Mouse (Mus musculus) liver, embryonic 11.5 days (tissue): ENCODE measurements around the gene Lurap1. TPM values are rescaled to one million over a fixed set of nuclear protein-coding genes. Genes with fewer than 3 reads are reported as not detected.

ENCODE experiments used
- ATAC-seq: fragments of 200-750 bp; cut with Nextera tagmentation; replicated peaks from 2 replicates; pipeline ENCODE4 v1.8.0; 2017; ENCODE audit warnings: moderate number of reproducible peaks, mild to moderate bottlenecking, moderate TSS enrichment, moderate library complexity; ENCODE audit not compliant: low FRiP score
- DNase-seq: peaks from one replicate; pipeline ENCODE4 v3.0.0-alpha.2; 2017; ENCODE audit warnings: low spot score
- H3K27ac ChIP-seq: fragments of 300-500 bp; sonication (generic); 2 replicates; pipeline ENCODE4 v1.5.1; 2014; ENCODE audit warnings: mild to moderate bottlenecking, low read depth, low read length, control low read depth
- H3K27me3 ChIP-seq: fragments of 300-500 bp; sonication (generic); replicated peaks from 2 replicates; pipeline ENCODE4 v1.6.1; 2014; ENCODE audit warnings: low read length, mixed read lengths; ENCODE audit not compliant: control insufficient read depth, insufficient read depth
- H3K36me3 ChIP-seq: fragments of 300-500 bp; sonication (generic); 2 replicates; pipeline ENCODE4 v1.6.1; 2014; ENCODE audit warnings: mild to moderate bottlenecking, low read length, moderate library complexity, mixed read lengths; ENCODE audit not compliant: control insufficient read depth, insufficient read depth
- H3K4me1 ChIP-seq: fragments of 300-500 bp; sonication (generic); replicated peaks from 2 replicates; pipeline ENCODE4 v1.6.1; 2014; ENCODE audit warnings: low read length, mixed read lengths; ENCODE audit not compliant: control insufficient read depth, insufficient read depth
- H3K4me2 ChIP-seq: fragments of 300-500 bp; sonication (generic); 2 replicates; pipeline ENCODE4 v1.6.1; 2014; ENCODE audit warnings: mild to moderate bottlenecking, control low read depth, moderate library complexity
- H3K4me3 ChIP-seq: fragments of 300-500 bp; sonication (generic); 2 replicates; pipeline ENCODE4 v1.5.1; 2014; ENCODE audit warnings: low read depth, low read length, control low read depth
- H3K9ac ChIP-seq: fragments of 300-500 bp; sonication (generic); 2 replicates; pipeline ENCODE4 v1.6.1; 2014; ENCODE audit warnings: low read depth, low read length, control low read depth
- H3K9me3 ChIP-seq: fragments of 300-500 bp; sonication (generic); 2 replicates; pipeline ENCODE4 v1.6.1; 2016; ENCODE audit warnings: low read length, inconsistent platforms, mixed read lengths; ENCODE audit not compliant: control insufficient read depth
- WGBS: fragments of 180-500 bp; shearing (Covaris S2); extraction: QIAGEN DNeasy Blood & Tissue Kit; methylation state at CpG from one replicate; pipeline ENCODE4 v1.1.7; 2014; 5-methylcytosine and 5-hydroxymethylcytosine counted together
- polyA plus RNA-seq: library from polyadenylated mRNA; unstranded; fragments of >200 nt; fragmentation: Nextera tagmentation; extraction: Ambion mirVana; gene quantifications from 2 replicates; pipeline ENCODE4 v1.2.1, GENCODE M21; 2014

The Lurap1 gene
- polyA plus RNA-seq: 0.64 and 1.1 TPM in 2 replicates

DNA sequence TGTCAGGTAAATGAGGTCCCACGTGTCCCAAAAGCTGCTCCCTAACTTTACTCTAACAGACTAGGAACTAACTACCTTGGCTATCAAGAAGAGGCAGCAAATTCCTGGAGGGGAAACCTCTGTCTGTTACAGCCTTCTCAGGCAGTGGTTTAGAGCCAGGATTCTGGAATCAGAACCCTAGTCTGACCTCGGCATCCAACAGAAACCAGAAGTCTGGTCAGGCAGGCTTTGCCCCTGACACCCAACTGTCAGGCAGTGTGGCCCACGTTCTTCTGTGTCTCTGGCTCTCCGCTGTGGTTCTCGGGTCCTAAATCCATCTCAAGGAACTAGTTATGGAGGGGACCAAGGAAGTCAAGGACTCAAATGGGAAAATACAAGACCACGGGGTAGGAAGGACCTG, at the start of gene Lurap1:
Gene Lurap1 (minus strand): TSS at position 101 of the 400 bp plus-strand sequence.
- H3K4me2 ChIP-seq: peak within 1 kb of the TSS; percentile 77
- peak within 1 kb of the TSS; percentile 89 for H3K27ac ChIP-seq
- H3K4me3 ChIP-seq: peak within 1 kb of the TSS; percentile 84
- 73% methylated on average over 6 of the region's 6 CpGs for WGBS
- no peak for ATAC-seq
- no peaks in the 10 kb centered on the region for H3K27me3 ChIP-seq
- H3K36me3 ChIP-seq: peaks cover 32% of the 10 kb centered on the region
- peak within 1 kb of the TSS; percentile 83 for H3K9ac ChIP-seq
- H3K4me1 ChIP-seq: peaks cover 6% of the 10 kb centered on the region; the same call in 1 of the 2 replicates
- DNase-seq: no peak
- peaks cover 3% of the 10 kb centered on the region; the same call in 1 of the 2 replicates for H3K9me3 ChIP-seq

DNA sequence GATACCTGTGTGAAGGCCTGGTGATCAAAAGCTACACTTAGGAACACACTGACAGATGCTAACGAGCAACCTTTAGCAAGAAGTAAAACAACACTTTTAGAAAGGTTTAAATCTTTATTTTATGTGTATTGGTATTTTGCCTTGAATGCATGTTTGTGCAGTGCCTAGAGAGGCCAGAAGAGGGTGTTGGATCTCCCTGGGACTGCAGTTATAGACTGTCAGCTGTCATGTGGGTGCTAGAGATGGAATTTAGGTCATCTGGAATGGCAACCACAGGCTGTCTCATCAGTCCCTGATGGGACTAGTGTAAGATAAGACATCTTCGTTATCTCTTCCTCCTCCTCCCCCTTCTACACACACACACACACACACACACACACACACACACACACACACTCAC, 47.3 kb upstream of the Lurap1 start:
- WGBS: 56% methylated on average over 2 of the region's 2 CpGs
- Histone ChIP-seq H3K4me1 (peaks cover 9% of the 10 kb centered on the region), H3K4me3 (no peak overlapping the region), H3K27ac (no peak overlapping the region), H3K4me2 (no peak overlapping the region), H3K9ac (no peak overlapping the region), H3K9me3 (no peaks in the 10 kb centered on the region), H3K27me3 (no peaks in the 10 kb centered on the region), H3K36me3 (no peaks in the 10 kb centered on the region)
- ATAC-seq (no peak), DNase-seq (no peak)

DNA sequence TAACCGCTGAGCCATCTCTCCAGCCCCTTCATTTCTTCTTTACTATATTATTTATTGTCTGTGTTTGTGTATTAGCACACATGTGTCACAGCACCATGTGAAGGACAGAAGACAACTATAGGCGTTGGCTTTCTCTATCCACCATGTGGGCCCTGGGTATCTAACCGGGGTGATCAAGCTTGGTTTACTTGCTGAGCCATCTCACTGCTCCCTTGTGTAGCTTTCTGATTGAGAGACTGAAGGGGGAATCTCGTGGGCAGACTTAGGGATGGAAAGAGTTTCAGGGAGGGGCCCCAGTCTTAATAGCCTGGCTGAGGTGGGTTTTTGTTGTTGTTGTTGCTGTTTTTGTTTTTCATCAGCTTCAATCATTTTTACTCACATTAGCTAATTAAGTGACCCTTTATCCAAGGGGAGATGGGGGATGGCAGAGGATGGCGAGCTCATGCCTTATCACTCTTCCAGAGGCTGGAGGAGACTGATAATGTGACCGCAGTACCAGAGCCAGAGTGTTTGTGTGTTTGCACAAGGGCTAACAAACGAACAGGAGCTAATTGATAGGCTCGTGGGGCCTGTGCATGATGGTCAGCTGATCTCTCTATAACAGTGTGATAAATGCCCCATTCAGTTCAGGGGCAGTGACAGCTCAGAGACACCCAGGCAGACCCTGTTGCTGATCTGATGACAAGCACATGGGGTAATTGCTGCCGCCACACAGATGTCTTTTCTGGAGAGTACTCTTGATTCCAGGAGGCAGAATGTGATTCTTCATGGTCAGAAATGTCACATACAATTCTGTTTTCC, 42.6 kb upstream of the Lurap1 start:
- H3K36me3 ChIP-seq: no peaks in the 10 kb centered on the region
- H3K9ac ChIP-seq: no peak overlapping the region; the same call in 1 of the 2 replicates
- no peaks in the 10 kb centered on the region for H3K27me3 ChIP-seq
- ATAC-seq: peak; percentile 98
- 26% methylated on average over 9 of the region's 9 CpGs for WGBS
- H3K27ac ChIP-seq: peak overlapping the region; percentile 81
- H3K4me1 ChIP-seq: peaks cover 12% of the 10 kb centered on the region
- peak overlapping the region; percentile 32; the same call in 1 of the 2 replicates for H3K4me2 ChIP-seq
- no peak overlapping the region for H3K4me3 ChIP-seq
- peak; percentile 49 for DNase-seq
- no peaks in the 10 kb centered on the region for H3K9me3 ChIP-seq

DNA sequence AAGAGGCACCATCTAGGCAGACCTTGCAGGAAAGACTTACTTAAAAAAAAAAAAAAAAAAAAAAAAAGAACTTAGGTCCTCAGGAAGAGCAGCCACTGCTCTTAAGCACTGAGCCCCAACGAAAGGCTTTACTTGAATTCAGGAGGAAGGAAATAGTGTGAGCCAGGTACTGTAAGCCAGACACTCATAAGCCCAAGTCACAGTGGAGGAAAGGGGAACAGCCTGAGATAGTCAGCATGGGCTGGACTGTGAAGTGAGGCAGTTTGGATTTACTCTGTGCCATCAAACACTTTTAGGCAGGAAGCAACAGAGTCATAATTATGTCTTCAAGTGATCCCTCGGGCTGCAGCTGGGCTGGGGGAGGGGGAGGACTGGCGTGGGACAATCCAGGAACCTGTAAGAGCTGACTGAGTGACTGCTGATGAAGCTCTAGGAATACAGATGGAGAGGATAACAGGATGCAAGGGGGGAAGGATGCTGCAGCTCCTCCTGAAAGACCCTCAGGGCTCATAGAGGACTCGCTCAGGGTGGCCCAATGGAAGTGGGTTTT, 41.2 kb upstream of the Lurap1 start:
- WGBS: 56% methylated on average over 4 of the region's 4 CpGs
- Histone ChIP-seq H3K27me3 (no peaks in the 10 kb centered on the region), H3K4me2 (no peak overlapping the region), H3K4me3 (no peak overlapping the region), H3K27ac (no peak overlapping the region), H3K9me3 (no peaks in the 10 kb centered on the region), H3K9ac (no peak overlapping the region), H3K36me3 (no peaks in the 10 kb centered on the region), H3K4me1 (peaks cover 12% of the 10 kb centered on the region)
- DNase-seq (no peak), ATAC-seq (no peak)

DNA sequence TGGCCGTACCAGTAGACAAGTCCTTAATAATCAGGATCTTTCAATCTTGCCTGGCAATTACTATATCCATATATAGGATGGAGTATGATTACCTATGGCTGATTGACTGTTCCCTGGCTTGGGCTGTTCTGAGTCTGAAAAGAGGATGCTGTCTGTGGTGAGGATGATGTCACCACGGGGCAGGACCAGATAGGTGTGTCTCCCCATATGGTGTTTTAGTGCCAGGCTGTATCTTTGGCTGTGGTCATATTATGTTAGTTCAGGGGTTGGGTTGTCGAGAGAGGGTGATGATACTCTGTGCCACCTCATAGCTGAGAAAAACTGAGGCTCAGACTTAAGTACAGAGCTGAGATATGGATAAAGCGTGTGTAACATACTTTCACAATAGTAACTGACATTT, 33.9 kb upstream of the Lurap1 start:
- DNase-seq (no peak), ATAC-seq (no peak)
- H3K9ac ChIP-seq: no peak overlapping the region
- H3K4me2 ChIP-seq: no peak overlapping the region
- no peaks in the 10 kb centered on the region for H3K4me1 ChIP-seq
- H3K27ac ChIP-seq: no peak overlapping the region
- H3K4me3 ChIP-seq: no peak overlapping the region
- H3K27me3 ChIP-seq: peaks cover 20% of the 10 kb centered on the region
- H3K36me3 ChIP-seq: no peaks in the 10 kb centered on the region
- no peaks in the 10 kb centered on the region for H3K9me3 ChIP-seq
- 74% methylated on average over 4 of the region's 4 CpGs for WGBS

DNA sequence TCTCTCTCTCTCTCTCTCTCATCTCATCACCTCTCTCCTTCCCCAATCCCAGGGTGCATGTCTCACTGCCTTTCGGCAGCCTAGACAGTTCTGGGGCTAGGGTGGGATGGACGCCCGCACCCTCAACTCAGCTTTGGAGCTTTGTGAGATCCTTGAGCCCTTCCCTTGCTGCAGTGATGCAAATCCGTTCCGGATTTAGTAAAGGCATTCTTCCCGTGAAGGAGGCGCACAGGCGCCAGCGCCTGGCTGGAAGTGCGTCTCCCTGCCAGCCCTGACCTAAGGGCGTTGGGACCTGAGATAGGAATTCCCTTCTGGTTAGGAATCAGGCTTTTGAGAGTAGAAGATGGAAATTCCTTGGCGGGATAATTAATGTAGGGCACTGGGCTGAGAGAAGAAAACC, 31.6 kb upstream of the Lurap1 start:
- Histone ChIP-seq H3K4me1 (no peaks in the 10 kb centered on the region), H3K9me3 (no peaks in the 10 kb centered on the region), H3K27ac (no peak overlapping the region), H3K36me3 (no peaks in the 10 kb centered on the region), H3K27me3 (peaks cover 22% of the 10 kb centered on the region), H3K9ac (0 out of 2 replicates have a peak overlapping the region, but pooled peaks have one; percentile 12), H3K4me3 (no peak overlapping the region), H3K4me2 (peak overlapping the region; percentile 25)
- DNase-seq (no peak), ATAC-seq (no peak)
- 14% methylated on average over 12 of the region's 12 CpGs for whole genome bisulfite sequencing

DNA sequence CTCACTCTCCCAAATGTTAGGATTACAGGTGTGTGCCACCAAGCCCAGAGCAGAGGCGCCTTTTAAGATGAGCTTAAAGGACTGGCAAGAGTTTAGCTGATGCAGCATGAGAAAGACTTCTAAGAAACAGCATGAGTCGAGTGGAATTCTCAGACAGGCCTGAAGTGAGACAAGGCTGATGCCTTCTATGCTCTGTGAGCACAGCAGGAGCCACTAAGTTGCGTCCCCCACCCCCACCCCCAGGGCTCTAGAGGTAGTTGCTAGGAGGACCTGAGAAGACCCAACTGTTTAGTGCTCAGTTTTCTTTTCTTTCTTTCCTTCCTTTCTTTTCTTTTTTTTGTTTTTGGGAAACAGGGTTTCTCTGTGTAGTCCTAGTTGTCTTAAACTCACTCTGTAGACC, 30.9 kb upstream of the Lurap1 start:
- Histone ChIP-seq H3K4me2 (no peak overlapping the region), H3K27me3 (peaks cover 22% of the 10 kb centered on the region)

DNA sequence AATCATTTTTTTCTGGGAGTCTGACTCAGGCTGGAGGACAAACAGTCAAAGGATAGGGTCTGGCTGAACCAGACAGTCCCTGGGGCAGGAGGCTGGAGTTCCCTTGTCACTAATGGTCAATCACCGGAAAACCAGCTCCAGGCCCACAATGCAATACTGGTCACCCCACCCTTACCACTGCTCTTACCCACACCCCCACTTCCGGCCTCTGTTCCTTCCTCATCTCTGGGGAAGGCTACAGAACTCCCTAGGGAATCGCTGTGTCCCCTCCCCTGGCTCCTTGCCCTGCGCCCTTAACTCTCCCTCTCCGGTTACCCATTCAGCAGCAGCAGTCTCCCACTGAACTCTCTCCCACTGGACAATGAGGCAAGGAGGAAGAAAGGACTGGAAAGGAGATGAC, 26.0 kb upstream of the Lurap1 start:
- DNase-seq (no peak), ATAC-seq (peak; percentile 27; the same call in 1 of the 2 replicates)
- no peaks in the 10 kb centered on the region for H3K36me3 ChIP-seq
- 23% methylated on average over 5 of the region's 5 CpGs for WGBS
- peak overlapping the region; percentile 49; the same call in 1 of the 2 replicates for H3K4me2 ChIP-seq
- peak overlapping the region; percentile 6; the same call in 1 of the 2 replicates for H3K27ac ChIP-seq
- H3K9me3 ChIP-seq: no peaks in the 10 kb centered on the region
- no peak overlapping the region for H3K9ac ChIP-seq
- no peak overlapping the region for H3K4me3 ChIP-seq
- peaks cover 27% of the 10 kb centered on the region for H3K4me1 ChIP-seq
- peaks cover 7% of the 10 kb centered on the region; the same call in 1 of the 2 replicates for H3K27me3 ChIP-seq

More for the DNA sequence above, 30.9 kb upstream of the Lurap1 start:
- H3K27ac ChIP-seq: no peak overlapping the region
- H3K9ac ChIP-seq: no peak overlapping the region
- no peak for DNase-seq
- WGBS: 51% methylated on average over 3 of the region's 3 CpGs
- H3K4me1 ChIP-seq: no peaks in the 10 kb centered on the region
- H3K36me3 ChIP-seq: no peaks in the 10 kb centered on the region
- no peak for ATAC-seq
- no peaks in the 10 kb centered on the region for H3K9me3 ChIP-seq
- H3K4me3 ChIP-seq: no peak overlapping the region
